Mouse (Mus musculus) B cell, adult 67 days (primary cell): ENCODE measurements around the gene Gngt1. TPM values are rescaled to one million over a fixed set of nuclear protein-coding genes. Genes with fewer than 3 reads are reported as not detected.

Experiments
- total RNA-seq, 2 experiments: library from RNA; stranded (reverse); gene quantifications; 4 replicates each; pipeline ENCODE4 v1.2.4; 2023

Gngt1 gene
- not detected for total RNA-seq

GRCm38 (mm10) chr6:3993492-3993891 lies at the start of gene Gngt1:
Gene Gngt1 (plus strand): TSS chr6:3993792.

GRCm38 (mm10) chr6:3988750-3989149 lies 4.8 kb upstream of the Gngt1 start, which contains the start of gene Tfpi2:
Gene Tfpi2 (minus strand): TSS chr6:3988919.

DNA sequence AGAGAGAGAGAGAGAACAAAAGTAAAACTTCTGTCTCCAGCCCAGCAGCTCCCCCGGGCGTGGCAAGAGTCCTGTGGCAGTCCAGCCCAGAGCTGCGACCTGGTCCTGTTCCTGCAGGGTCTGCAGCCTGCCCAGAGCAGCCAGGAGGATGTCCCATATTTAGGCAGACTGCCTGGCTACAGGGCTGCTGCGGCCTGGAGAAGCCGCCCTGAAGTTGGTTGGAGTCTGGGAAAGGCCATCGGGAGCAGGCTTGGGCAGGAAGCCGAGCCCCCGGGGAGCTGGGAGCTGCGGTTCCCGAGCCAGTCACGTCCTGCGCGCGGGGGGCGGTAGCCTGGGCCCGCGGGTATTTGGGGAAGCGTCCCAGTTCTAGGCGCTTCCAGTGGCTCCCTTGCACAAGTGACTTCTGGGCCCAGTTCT lies 10.3 kb downstream of the Gngt1 start, which contains the start of gene Gng11:
Gng11 (plus strand) TSS at position 15 of the 417 bp plus-strand sequence.

Other genes starting within 250 kb of the Gngt1 start
- not detected for gene Calcr, start 229.1 kb upstream of the Gngt1 start, total RNA-seq
- gene Tfpi2, start 4.9 kb upstream of the Gngt1 start, total RNA-seq: not detected
- not detected for gene Gng11, start 10.1 kb downstream of the Gngt1 start, total RNA-seq
- gene Bet1, start 93.2 kb downstream of the Gngt1 start, total RNA-seq: 10 to 100 TPM; 12.6 to 16.9 TPM